Mouse (Mus musculus) gastrocnemius, adult 18-20 months (tissue): ENCODE measurements around the gene Tarbp2. TPM values are rescaled to one million over a fixed set of nuclear protein-coding genes. Genes with fewer than 3 reads are reported as not detected.

ENCODE experiments used
- total RNA-seq, 2 experiments: library from RNA; stranded (reverse); gene quantifications; 2 replicates each; pipeline ENCODE4 v1.2.3; 2021

The Tarbp2 gene
- total RNA-seq, 2 experiments from 2014 or later: 28.2 to 33.3 TPM

Other genes starting within 250 kb of the Tarbp2 start
- gene Gm9918, start 247.6 kb upstream of the Tarbp2 start, total RNA-seq: not detected
- gene Mfsd5, start 238.7 kb upstream of the Tarbp2 start, total RNA-seq: 10 to 100 TPM; 15.7 to 16.4 TPM
- under 1 TPM; 0.21 to 0.36 TPM for gene Espl1, start 221.9 kb upstream of the Tarbp2 start, total RNA-seq
- gene Pfdn5, start 192.1 kb upstream of the Tarbp2 start, total RNA-seq: 100 to 1,000 TPM; 264 to 302 TPM
- gene Myg1, start 186.5 kb upstream of the Tarbp2 start, total RNA-seq: 10 to 100 TPM; 12.9 to 20.2 TPM
- 10 to 100 TPM in 1 of 2 experiments, 1 to 10 TPM in 1; 6.6 to 11.4 TPM for gene Aaas, start 167.4 kb upstream of the Tarbp2 start, total RNA-seq
- gene Sp7, start 151.0 kb upstream of the Tarbp2 start, total RNA-seq: not detected
- 10 to 100 TPM; 16.1 to 19.3 TPM for gene Sp1, start 112.0 kb upstream of the Tarbp2 start, total RNA-seq
- 10 to 100 TPM; 11.1 to 17.7 TPM for gene Amhr2, start 72.8 kb upstream of the Tarbp2 start, total RNA-seq
- 10 to 100 TPM; 20.4 to 23.2 TPM for gene Prr13, start 59.2 kb upstream of the Tarbp2 start, total RNA-seq
- 100 to 1,000 TPM; 403 to 410 TPM for gene Pcbp2, start 47.7 kb upstream of the Tarbp2 start, total RNA-seq
- not detected for gene Gm10337, start 14.5 kb upstream of the Tarbp2 start, total RNA-seq
- 1 to 10 TPM in 1 of 2 experiments, under 1 TPM in 1; 0.82 to 1.5 TPM for gene Map3k12, start 1.1 kb upstream of the Tarbp2 start, total RNA-seq
- 1 to 10 TPM; 1.5 to 1.8 TPM for gene Npff, start 6.8 kb downstream of the Tarbp2 start, total RNA-seq
- under 1 TPM in 1 of 2 experiments, not detected in 1; 0.57 TPM for gene Gm28047, start 106.9 kb downstream of the Tarbp2 start, total RNA-seq
- 10 to 100 TPM; 49.4 to 53.7 TPM for gene Atf7, start 107.3 kb downstream of the Tarbp2 start, total RNA-seq
- gene Atp5g2, start 154.2 kb downstream of the Tarbp2 start, total RNA-seq: 10 to 100 TPM; 13.1 to 20.4 TPM
- gene Calcoco1, start 204.0 kb downstream of the Tarbp2 start, total RNA-seq: 10 to 100 TPM; 72.7 to 73.2 TPM